Mouse (Mus musculus) kidney, embryonic 15.5 days (tissue): Measurements from ENCODE around the gene Creld1. TPM values are rescaled to one million over a fixed set of nuclear protein-coding genes. Genes with fewer than 3 reads are reported as not detected.

Experiments used
- ATAC-seq: fragments of 200-750 bp; cut with Nextera tagmentation; replicated peaks from 2 replicates; pipeline ENCODE4 v1.8.0; 2017; ENCODE audit warnings: moderate TSS enrichment; ENCODE audit not compliant: low FRiP score
- H3K27ac ChIP-seq: fragments of 300-500 bp; sonication (generic); 2 replicates; pipeline ENCODE4 v1.5.1; 2015; ENCODE audit warnings: mild to moderate bottlenecking, inconsistent platforms
- H3K27me3 ChIP-seq: fragments of 300-500 bp; sonication (generic); 2 replicates; pipeline ENCODE4 v1.6.1; 2015; ENCODE audit warnings: inconsistent platforms
- H3K36me3 ChIP-seq: fragments of 300-500 bp; sonication (generic); 2 replicates; pipeline ENCODE4 v1.6.1; 2015; ENCODE audit warnings: inconsistent platforms
- H3K4me1 ChIP-seq: fragments of 300-500 bp; sonication (generic); 2 replicates; pipeline ENCODE4 v1.6.1; 2015; ENCODE audit warnings: inconsistent platforms
- H3K4me2 ChIP-seq: fragments of 300-500 bp; sonication (generic); 2 replicates; pipeline ENCODE4 v1.6.1; 2015; ENCODE audit warnings: moderate library complexity, mild to moderate bottlenecking, inconsistent platforms
- H3K4me3 ChIP-seq: fragments of 300-500 bp; sonication (generic); replicated peaks from 2 replicates; pipeline ENCODE4 v1.5.1; 2015; ENCODE audit warnings: mild to moderate bottlenecking, inconsistent platforms
- H3K9ac ChIP-seq: fragments of 300-500 bp; sonication (generic); 2 replicates; pipeline ENCODE4 v1.6.1; 2015; ENCODE audit warnings: mild to moderate bottlenecking, inconsistent platforms
- H3K9me3 ChIP-seq: fragments of 300-500 bp; sonication (generic); replicated peaks from 2 replicates; pipeline ENCODE4 v1.6.1; 2016; ENCODE audit warnings: inconsistent platforms
- WGBS: fragments of 180-500 bp; shearing (Covaris S2); methylation state at CpG from one replicate; pipeline ENCODE4 v1.1.7; 2015; ENCODE audit warnings: mixed read lengths; 5-methylcytosine and 5-hydroxymethylcytosine counted together
- microRNA-seq: library from miRNA; unstranded; fragments of <30 nt; microRNA quantifications from one replicate; pipeline ENCODE4, GENCODE M21; 2016
- polyA plus RNA-seq: library from polyadenylated mRNA; unstranded; fragments of >200 nt; fragmentation: Nextera tagmentation; extraction: Ambion mirVana; gene quantifications from 2 replicates; pipeline ENCODE4 v1.2.1, GENCODE M21; 2015

The Creld1 gene
- polyA plus RNA-seq, 1 experiment from 2014 or later: 35.7 TPM

DNA sequence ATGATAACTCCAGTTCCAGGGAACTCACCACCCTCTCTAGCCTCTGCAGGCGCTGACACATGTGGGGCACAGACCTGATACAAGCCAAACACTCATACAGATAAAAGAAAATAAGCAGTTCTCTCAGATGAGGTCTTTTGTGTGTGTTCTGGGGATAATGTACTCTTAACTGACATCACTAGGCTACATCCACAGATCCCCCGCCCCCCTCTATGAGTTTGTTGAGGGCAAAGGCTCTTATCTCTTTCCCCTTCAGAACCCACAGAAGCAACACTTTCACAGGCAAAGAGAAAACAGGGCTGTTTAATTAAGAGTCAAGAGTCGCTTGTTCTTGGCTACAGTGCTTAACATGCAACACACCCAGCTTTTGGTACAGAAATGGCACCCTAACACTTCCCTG lies 31.5 kb downstream of the Creld1 start:
- H3K4me2 ChIP-seq: no peak overlapping the region
- H3K36me3 ChIP-seq: peaks cover 67% of the 10 kb centered on the region
- 95% methylated on average over 3 of the region's 3 CpGs for WGBS
- H3K4me3 ChIP-seq: no peak overlapping the region
- no peaks in the 10 kb centered on the region for H3K9me3 ChIP-seq
- no peaks in the 10 kb centered on the region for H3K4me1 ChIP-seq
- no peaks in the 10 kb centered on the region for H3K27me3 ChIP-seq
- H3K27ac ChIP-seq: no peak overlapping the region
- ATAC-seq: no peak
- no peak overlapping the region for H3K9ac ChIP-seq

DNA sequence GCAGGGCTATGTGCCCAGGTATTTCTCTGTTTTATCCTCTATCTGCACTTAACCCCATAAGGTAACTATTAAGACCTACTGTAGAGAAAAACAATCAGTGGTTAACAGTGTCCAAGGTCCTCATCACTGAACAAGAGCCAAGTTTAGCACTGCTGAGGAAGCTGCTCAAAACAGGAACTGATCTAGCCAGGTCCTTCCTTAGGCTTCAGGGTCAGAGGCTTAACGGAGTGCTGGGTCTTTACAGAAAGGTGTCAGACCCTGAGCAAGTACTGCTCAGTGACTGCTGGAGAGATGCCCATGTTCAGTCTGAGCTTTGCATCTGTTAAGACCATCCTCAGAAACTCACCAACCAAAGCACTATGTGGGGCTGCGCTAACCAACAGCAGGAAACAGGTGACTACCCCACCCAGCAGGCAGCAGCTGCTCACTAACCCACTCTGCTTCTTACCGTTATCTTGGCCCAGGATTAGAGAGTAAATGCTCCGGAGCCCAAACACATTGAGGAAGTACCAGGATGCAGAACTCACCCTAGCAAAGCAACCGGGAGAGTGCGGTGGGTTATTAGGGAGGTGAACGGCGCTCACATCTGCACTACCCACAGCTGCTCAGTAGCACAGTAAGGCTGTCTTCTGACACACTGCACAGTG lies 34.5 kb downstream of the Creld1 start:
- H3K27me3 ChIP-seq: no peaks in the 10 kb centered on the region
- no peak overlapping the region for H3K9ac ChIP-seq
- peaks cover 97% of the 10 kb centered on the region for H3K36me3 ChIP-seq
- ATAC-seq: no peak
- H3K4me3 ChIP-seq: no peak overlapping the region
- no peak overlapping the region for H3K4me2 ChIP-seq
- no peaks in the 10 kb centered on the region for H3K4me1 ChIP-seq
- H3K27ac ChIP-seq: no peak overlapping the region
- H3K9me3 ChIP-seq: no peaks in the 10 kb centered on the region
- WGBS: 93% methylated on average over 8 of the region's 8 CpGs

DNA sequence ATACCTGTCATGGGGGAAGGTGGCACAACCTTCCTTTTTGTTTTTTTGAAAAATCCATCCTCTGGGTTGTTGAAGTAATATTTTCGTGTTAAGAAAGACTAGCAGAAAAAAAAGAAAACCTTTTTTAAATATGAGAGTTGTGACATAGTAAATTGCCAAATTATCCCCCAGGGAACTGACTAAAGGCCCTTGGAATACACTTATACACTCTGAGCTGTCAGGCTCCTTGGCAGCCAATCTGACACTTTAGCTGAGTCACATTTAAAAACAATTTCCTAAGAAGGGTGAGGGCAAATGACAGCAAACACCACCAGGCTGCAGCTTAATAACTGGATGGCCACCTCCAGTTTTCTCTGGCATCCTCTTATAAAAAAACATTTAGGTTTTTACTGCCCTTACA lies 39.2 kb downstream of the Creld1 start:
- no peak overlapping the region for H3K4me3 ChIP-seq
- H3K9ac ChIP-seq: no peak overlapping the region
- H3K27ac ChIP-seq: no peak overlapping the region
- H3K27me3 ChIP-seq: no peaks in the 10 kb centered on the region
- no peaks in the 10 kb centered on the region for H3K4me1 ChIP-seq
- 78% methylated on average over 1 of the region's 1 CpGs for WGBS
- no peaks in the 10 kb centered on the region for H3K9me3 ChIP-seq
- ATAC-seq: no peak
- H3K36me3 ChIP-seq: peaks cover 77% of the 10 kb centered on the region
- H3K4me2 ChIP-seq: no peak overlapping the region

DNA sequence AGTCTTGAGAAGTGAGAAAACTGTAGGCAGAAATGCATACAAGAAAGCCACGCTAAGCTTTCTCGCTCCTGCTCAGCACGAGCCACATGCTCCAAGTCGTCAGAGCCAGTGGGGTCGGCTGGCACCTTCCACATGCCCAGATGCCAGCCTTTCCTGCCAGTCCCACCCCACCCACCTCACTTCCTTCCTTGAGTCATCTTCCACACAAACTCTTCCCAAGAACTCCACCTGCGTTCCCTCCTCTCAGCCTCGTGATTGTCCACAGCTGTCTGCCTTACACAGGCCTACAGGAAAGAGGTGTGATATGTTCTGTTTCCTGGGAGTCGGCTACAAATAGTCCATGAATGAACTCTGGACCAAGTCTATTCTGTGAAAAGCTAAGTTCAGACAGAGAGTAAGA lies 40.3 kb downstream of the Creld1 start:
- no peak for ATAC-seq
- WGBS: 87% methylated on average over 8 of the region's 8 CpGs
- Histone ChIP-seq H3K4me3 (no peak overlapping the region), H3K36me3 (peaks cover 65% of the 10 kb centered on the region), H3K27ac (no peak overlapping the region), H3K9ac (no peak overlapping the region), H3K4me1 (no peaks in the 10 kb centered on the region), H3K27me3 (no peaks in the 10 kb centered on the region), H3K9me3 (no peaks in the 10 kb centered on the region), H3K4me2 (no peak overlapping the region)

DNA sequence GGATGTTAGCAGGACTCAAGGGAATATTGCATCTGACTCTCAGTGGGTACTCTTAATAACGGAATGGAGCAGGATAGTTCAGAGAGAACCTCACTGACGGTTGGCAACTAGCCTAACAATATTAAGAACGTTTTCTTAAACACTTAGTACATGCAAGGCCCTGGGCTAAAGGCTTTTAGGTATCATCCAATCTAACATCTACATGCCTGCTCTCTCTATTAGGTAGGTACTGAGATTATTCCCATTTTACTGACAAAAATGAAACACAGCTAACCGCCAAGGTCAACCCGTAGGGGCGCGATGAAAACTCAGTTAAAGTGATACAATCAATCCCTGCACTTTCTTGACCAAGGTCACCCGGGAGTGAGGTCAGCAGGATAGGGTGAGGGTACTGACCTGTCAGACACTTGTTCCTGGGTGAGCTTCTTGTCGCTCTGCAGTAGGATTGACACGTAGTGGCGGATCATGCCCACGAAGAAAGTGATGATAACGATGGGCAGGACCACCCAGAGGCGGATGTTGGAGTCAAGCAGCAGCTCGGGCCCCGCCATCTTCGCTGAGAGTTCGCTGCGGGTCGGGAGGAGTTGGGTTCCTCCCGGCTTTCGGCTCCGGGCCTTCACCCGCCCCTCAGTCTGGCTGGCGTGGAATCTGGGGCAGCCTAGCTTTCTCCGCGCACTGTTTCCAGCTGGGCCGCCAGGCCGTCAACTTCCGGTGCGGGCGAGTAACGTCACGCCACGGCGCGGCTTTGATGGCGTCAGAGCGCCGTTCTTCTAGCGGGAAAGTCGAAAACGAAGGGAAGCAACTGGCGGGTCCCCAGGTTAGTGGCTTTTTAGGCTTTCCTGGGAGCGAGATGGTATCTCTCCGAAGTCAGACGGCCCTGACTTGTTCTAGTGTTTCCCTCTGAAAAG lies 48.1 kb downstream of the Creld1 start, which contains the start of the genes Emc3 and Fancd2:
TSS of gene Emc3 (minus strand) at position 721 of the 908 bp plus-strand sequence.
TSS of gene Fancd2 (plus strand) at position 751 of the 908 bp plus-strand sequence.
- H3K27me3 ChIP-seq: no peaks in the 10 kb centered on the region
- H3K9ac ChIP-seq: peak within 1 kb of the TSS; percentile 81
- 1% methylated on average over 47 of the region's 47 CpGs for WGBS
- peaks cover 11% of the 10 kb centered on the region for H3K36me3 ChIP-seq
- ATAC-seq: peak; percentile 91
- no peaks in the 10 kb centered on the region for H3K9me3 ChIP-seq
- peak within 1 kb of the TSS; percentile 69 for H3K4me2 ChIP-seq
- peaks cover 18% of the 10 kb centered on the region for H3K4me1 ChIP-seq
- H3K4me3 ChIP-seq: peak within 1 kb of the TSS; percentile 94
- H3K27ac ChIP-seq: peak within 1 kb of the TSS; percentile 86

DNA sequence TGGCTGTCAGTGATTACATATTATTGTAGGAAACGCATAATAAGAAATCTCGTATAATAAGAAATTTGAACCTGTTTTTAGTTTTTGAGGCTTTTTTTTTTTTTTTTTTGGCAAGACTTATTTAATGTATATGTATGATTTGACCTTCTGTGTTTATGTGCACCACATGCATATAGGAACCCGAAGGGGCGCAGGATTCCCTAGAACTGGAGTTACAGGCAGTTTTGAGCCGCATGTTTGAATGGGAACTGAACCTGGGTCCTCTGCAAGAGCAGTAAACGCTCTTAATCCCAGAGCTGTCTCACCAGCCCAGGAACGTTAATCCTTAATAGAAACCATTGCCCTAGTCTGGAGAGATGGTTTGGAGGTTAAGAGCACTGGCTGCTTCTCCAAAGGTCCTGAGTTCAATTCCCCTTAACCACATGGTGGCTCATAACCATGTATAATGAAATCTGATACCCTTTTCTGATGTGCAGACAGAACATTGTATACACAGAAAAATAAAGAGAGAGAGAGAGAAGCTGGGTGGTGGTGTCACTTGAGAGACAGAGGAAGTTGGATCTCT lies 48.8 kb downstream of the Creld1 start:
- Histone ChIP-seq H3K4me3 (peak overlapping the region; percentile 94), H3K9me3 (no peaks in the 10 kb centered on the region), H3K9ac (peak overlapping the region; percentile 81), H3K4me2 (peak overlapping the region; percentile 69), H3K4me1 (peaks cover 18% of the 10 kb centered on the region), H3K27me3 (no peaks in the 10 kb centered on the region), H3K36me3 (peaks cover 13% of the 10 kb centered on the region), H3K27ac (peak overlapping the region; percentile 86)
- 7% methylated on average over 7 of the region's 7 CpGs for WGBS
- ATAC-seq: no peak

DNA sequence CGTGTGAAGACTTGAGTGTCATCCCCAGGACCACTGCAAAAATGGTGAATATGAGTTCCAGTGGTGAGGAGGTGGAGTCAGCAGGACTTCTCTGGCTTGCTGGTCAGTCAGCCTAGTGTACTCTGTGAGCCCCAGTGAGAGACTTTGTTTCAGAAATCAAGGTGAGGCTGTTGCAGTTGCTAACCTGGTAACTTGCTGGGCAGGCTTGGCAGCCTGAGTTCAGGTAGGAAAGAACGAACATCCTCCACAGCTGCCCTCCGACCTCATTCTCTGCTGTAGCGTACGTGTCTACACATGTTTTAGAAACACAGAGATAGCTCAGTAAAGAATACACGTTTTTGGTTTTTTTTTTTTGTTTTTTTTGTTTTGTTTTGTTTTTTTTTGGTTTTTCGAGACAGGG lies 51.8 kb downstream of the Creld1 start:
- ATAC-seq: no peak
- Histone ChIP-seq H3K4me2 (no peak overlapping the region), H3K4me1 (peaks cover 15% of the 10 kb centered on the region), H3K27me3 (no peaks in the 10 kb centered on the region), H3K27ac (no peak overlapping the region), H3K36me3 (peaks cover 28% of the 10 kb centered on the region), H3K9ac (no peak overlapping the region), H3K9me3 (no peaks in the 10 kb centered on the region), H3K4me3 (no peak overlapping the region)
- 86% methylated on average over 7 of the region's 7 CpGs for WGBS

DNA sequence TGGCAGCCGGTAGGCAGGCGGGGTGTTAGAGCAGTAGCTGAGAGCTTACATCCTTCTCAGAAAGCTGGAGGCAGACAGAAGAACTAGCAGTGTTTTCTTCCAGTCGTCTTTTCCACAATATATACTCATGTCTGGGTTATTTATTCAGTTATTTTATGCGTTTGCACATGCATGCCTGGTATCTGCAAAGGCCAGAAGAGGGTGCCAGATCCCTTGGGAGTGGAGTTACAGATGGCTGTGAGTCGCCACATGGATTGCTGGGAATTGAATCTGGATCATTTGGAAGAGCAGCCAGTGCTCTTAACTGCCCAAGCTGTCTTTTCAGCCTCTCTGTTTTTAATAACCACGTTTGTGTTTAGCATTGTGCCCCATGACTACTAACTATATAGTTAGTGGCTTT lies 58.5 kb downstream of the Creld1 start:
- Histone ChIP-seq H3K4me1 (no peaks in the 10 kb centered on the region), H3K27me3 (no peaks in the 10 kb centered on the region), H3K36me3 (peaks cover 49% of the 10 kb centered on the region), H3K27ac (no peak overlapping the region), H3K4me2 (no peak overlapping the region), H3K9me3 (no peaks in the 10 kb centered on the region), H3K9ac (no peak overlapping the region), H3K4me3 (no peak overlapping the region)
- ATAC-seq: no peak
- 90% methylated on average over 6 of the region's 6 CpGs for whole genome bisulfite sequencing

Small RNA genes within 50 kb of the gene (microRNA-seq; reads per million reads assigned to microRNA genes)
- gene Gm23365: not detected

Other genes starting within 250 kb of the Creld1 start
- 36.2 and 39.4 TPM in 2 replicates for gene Mtmr14, start 245.5 kb upstream of the Creld1 start, polyA plus RNA-seq
- 0.05 and 0.18 TPM in 2 replicates for gene Cpne9, start 201.0 kb upstream of the Creld1 start, polyA plus RNA-seq
- 19.2 and 20.4 TPM in 2 replicates for gene Brpf1, start 176.2 kb upstream of the Creld1 start, polyA plus RNA-seq
- gene Ogg1, start 156.3 kb upstream of the Creld1 start, polyA plus RNA-seq: 13.8 and 18.7 TPM in 2 replicates
- gene Camk1, start 139.3 kb upstream of the Creld1 start, polyA plus RNA-seq: 103 and 111 TPM in 2 replicates
- 56.7 and 62.1 TPM in 2 replicates for gene Tada3, start 105.4 kb upstream of the Creld1 start, polyA plus RNA-seq
- 403 and 405 TPM in 2 replicates for gene Arpc4, start 105.2 kb upstream of the Creld1 start, polyA plus RNA-seq
- gene Ttll3, start 94.0 kb upstream of the Creld1 start, polyA plus RNA-seq: 3.5 and 3.6 TPM in 2 replicates
- 24.0 and 25.3 TPM in 2 replicates for gene Rpusd3, start 64.0 kb upstream of the Creld1 start, polyA plus RNA-seq
- not detected in 2 replicates for gene Cidec, start 47.5 kb upstream of the Creld1 start, polyA plus RNA-seq
- 104 and 111 TPM in 2 replicates for gene Jagn1, start 40.7 kb upstream of the Creld1 start, polyA plus RNA-seq
- gene Il17re, start 24.8 kb upstream of the Creld1 start, polyA plus RNA-seq: 6.1 and 7.8 TPM in 2 replicates
- 18.5 and 19.6 TPM in 2 replicates for gene Il17rc, start 11.9 kb upstream of the Creld1 start, polyA plus RNA-seq
- 0.87 and 1.1 TPM in 2 replicates for gene Prrt3, start 18.6 kb downstream of the Creld1 start, polyA plus RNA-seq
- 108 and 111 TPM in 2 replicates for gene Emc3, start 48.4 kb downstream of the Creld1 start, polyA plus RNA-seq
- 13.9 and 15.2 TPM in 2 replicates for gene Fancd2, start 48.4 kb downstream of the Creld1 start, polyA plus RNA-seq
- 0.84 and 0.87 TPM in 2 replicates for gene Fancd2os, start 117.4 kb downstream of the Creld1 start, polyA plus RNA-seq
- gene Brk1, start 121.5 kb downstream of the Creld1 start, polyA plus RNA-seq: 206 and 211 TPM in 2 replicates
- 36.1 and 39.3 TPM in 2 replicates for gene Vhl, start 140.7 kb downstream of the Creld1 start, polyA plus RNA-seq
- gene Irak2, start 155.2 kb downstream of the Creld1 start, polyA plus RNA-seq: 5.2 and 5.3 TPM in 2 replicates
- gene Tatdn2, start 213.8 kb downstream of the Creld1 start, polyA plus RNA-seq: 0.49 and 0.77 TPM in 2 replicates
- 0.81 and 1.2 TPM in 2 replicates for gene Ghrl, start 236.6 kb downstream of the Creld1 start, polyA plus RNA-seq